Mouse (Mus musculus): ENCODE data around the gene Cplx3.

The Cplx3 gene

DNA sequence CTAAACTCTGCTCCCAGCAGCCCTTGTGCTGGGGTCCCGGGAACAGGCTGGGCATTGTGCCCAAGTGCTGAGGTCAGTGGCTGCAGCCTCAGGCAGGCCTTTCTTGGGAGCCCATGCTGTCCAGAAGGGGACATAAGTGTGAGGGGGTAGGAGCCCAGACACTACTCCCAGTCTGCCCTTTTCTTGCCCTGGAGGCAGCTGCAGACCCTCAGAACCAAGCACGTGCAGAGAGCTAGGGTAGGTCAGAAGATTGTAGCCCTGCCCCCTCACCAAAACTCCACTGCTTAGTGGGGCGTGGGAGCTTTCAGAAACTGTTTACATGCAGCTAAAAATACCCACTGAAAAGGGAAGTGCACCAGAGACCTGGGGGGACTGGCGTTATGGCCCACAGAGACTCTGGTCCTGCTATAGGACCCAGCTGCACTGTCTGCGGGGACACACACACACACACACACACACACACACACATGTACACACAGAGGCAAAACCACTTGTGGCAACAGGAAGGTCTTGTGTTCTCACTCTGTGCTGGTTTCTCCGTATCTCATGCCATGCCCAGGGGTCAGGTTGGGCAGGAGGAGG is 31.8 kb upstream of the Cplx3 start:
- DNase-seq = peak; percentile 83

DNA sequence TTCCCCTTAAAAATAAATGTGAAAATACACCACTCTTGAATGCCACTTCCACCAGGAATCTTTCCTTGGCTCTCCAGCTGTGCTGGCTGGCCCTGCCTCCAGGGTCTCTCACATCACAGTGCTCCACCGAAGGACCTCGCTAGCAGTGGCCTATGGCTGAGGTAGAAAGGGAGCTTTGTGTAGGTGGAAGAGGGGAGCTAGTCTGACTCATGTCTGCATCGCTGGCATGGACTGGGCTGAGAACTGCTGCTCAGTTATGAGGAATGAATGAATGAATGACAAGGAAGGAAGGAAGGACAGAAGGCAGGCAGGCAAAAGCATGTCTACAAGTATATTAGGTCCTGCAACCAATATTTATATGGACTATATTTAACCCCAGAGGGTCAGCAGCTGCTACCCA is 31.2 kb upstream of the Cplx3 start:
- no peak for DNase-seq

DNA sequence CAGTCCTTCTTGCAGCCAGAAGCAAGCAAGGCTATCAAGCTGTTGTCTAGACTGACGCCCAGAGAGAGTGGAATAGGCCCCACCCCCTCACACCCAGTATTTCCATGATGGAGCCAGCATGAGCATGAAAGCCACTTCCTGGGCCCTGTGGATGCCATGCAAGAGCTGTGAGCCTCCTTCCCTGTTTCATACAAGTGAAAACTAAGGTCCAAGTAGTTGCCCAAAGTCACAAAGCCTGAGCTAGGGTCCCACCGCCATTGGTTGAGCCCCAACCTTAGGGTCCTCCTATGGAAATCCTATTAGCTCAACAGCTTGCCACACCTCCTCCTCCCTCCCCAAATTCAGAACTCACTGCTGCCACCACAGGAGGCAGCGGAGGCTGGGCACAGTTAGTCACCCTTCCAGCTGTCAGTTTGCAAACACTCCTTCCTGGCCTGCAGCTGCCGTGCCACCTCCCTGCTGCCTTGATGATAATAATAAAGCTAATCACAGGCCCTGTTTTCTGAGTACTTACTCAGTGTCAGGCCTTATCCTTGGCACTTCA is 27.5 kb upstream of the Cplx3 start:
- DNase-seq = no peak

DNA sequence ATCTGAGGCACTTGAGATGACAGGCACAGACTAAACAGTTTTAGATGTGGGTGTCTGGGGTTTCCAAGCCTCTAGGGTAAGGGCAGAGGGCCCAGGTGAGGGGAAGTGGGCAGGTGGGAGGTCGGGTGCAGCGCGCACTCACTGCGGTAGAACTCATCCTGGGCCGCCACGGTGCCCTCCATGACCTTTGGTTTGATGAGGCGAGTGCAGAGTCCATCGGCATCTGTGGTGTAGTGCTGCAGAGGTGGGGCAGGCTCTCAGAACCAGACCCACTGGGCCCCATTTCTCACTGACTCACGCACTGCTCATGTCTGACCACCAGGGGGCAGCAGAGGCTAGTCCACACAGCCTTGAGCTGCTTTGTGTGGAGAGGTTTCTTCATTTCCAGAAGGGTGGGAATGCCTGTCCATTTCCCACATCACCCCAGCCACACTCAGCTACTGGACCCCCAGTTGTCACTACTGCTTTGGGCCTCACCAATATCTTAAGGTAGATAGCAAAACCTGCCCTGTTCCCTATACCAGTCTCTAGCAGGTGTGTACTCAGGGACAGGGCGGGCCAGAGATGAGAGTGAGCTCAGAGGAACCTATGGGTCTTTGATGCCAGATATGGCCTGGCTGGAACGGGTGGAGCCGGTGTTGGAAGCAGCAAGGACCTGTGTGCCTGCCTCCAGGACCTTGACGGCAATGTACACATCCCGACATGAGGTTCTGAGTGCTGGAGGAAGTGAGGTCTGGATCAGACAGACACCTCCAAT is 23.2 kb upstream of the Cplx3 start:
- peak; percentile 88 for DNase-seq

DNA sequence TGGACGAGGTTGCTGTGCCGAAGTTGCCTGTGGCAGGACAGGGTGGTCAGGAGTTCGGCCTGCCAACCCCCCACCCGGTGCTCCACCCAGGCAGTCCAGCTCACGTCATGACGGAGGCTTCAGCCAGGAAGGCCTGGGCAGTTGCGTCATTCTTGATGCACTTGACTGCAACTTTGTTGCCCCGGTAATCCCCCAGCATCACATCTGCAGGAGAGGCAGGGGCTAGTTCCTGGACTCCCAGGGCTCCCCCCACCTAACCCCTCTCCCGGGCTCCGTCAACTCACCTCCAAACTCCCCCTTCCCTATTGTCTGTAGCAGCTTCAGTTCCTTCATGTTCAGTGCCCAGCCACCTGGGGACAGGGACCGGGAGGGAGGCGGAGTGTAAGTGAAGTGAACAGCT is 22.6 kb upstream of the Cplx3 start:
- DNase-seq = no peak

DNA sequence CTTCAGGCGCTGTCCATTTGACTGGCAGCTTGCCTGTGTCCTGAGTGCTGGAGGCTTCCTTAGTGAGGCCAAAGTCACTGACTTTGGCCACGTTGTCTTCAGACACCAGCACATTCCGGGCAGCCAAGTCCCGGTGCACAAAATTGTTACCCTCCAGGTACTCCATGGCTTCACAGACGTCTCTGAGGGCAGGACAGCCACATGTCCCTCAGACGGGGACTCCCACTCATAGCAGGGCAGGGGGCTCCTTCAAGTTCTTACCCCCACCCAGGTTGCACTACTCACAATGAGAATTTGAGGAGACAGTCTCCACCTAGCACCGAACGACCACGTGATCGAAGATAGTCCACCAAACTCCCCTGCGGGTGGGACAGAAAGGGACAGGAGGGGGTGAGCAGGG is 21.8 kb upstream of the Cplx3 start:
- DNase-seq = no peak

DNA sequence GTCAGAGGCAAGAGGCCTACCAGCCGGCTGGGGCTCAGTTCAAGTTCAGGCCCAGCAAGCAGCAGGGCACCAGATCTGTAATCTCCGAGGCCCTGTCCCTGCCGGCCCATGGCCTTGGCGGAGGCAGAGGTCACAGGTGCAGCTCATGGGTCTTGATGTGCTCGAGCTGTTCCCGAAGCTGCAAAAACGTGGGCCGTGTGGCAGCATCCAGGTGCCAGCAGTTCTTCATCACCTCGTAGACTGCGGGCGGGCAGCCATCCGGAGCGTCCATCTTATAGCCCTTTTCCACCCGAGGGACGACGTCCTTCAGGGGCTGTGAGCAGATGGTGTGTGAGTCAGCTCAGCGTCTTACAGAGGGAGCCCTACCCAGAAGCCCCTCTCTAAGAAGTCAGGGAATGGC is 21.1 kb upstream of the Cplx3 start:
- DNase-seq = no peak

DNA sequence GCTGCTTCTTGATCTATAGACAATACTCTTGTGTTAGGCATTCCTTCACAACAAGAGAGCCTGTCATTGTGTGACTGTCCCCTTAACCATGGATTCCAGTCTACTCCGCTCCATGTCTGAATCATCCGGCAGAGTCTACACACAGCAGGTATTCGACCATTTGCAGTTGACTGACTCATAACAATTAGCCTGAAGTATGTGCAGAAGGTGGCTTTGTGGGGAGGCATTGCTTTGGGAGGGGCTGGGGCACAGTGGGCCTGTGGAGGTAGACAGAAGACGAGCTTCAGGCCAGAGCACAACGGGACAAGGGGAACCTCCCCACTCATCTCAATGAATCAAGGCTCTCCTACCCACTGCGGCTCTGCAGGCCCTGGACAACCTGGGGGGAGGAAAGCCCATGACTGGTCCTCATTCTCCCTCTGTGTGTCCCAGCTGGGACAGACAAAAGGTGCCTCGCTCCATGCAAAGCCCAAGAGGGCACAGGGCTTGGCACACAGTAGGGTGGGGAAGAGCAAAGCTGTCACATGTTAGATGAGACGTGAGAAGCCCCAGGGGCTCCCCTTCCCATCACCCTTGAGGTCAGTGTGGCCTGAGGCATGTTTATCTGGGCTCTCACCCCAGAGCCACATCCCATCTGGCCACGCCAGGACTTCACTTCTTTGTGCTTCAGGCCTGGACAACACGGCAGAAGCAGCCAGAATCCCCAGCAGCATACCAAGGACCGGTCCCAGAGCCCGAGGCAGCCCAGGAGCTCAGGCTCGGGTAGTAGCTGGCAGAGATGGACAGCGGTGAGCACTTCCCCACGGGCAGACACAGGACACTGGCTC is 19.8 kb upstream of the Cplx3 start:
- no peak for DNase-seq

DNA sequence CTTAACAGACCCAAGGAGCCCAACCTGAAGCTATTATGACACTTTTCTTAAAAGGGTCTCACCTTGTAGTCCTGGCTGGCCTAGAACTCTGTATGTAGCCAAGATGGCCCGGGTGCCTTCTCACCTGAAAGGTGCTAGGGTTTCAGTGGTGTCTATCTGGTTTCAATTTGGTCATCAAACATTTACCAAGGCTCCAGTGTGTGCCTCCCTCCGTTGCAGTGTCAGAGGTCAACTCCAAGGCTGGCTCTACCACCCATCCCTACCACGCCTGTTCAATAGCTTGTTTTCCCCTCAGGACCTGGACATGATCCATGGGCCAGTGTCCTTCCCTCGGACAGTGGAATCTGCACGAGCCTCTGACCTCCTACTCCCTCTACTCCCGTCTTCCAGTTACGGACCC is 18.2 kb upstream of the Cplx3 start:
- no peak for DNase-seq

DNA sequence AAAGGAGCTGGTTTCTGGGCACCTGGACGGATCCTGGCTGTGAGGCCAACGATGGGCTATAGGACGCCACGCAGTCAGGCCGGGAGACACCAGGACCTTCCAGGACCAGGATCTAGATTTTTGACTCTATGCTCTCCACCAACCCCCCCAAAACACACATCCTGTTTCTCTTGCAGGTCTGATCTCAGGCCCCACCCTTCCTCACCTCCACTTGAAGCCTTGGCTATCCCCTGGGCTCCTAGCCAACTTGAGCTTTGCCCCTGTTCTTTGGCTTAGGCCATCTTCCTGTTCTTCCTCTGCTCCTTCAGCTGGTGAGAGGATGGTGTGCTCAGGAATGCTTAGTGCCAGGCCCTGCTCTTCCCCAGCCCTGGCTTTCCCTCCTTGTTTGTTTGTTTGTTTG is 14.6 kb upstream of the Cplx3 start, which contains the start of gene Lman1l:
Gene Lman1l, minus strand, starts transcription at position 101 of the 400 bp plus-strand sequence.
- no peak for DNase-seq

DNA sequence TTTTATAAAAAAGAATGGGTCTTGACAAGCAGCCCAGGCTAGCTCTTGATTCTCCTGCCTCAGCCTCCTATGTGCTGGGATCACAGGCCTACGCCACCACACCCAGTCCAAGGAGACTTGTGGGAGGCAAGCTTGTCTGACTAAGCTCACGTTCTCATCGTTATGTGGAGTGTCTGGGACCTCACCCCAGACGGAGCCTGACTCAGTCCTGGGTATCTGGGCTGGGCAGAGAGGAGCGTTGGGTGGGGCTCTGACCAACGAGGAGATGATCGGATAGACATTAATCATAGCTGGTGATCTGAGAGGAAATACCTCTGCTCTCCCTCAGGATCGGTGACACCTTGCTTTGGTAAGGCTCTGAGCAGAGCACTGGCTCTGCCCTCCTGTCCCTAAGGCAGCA is 12.8 kb upstream of the Cplx3 start:
- DNase-seq = no peak

DNA sequence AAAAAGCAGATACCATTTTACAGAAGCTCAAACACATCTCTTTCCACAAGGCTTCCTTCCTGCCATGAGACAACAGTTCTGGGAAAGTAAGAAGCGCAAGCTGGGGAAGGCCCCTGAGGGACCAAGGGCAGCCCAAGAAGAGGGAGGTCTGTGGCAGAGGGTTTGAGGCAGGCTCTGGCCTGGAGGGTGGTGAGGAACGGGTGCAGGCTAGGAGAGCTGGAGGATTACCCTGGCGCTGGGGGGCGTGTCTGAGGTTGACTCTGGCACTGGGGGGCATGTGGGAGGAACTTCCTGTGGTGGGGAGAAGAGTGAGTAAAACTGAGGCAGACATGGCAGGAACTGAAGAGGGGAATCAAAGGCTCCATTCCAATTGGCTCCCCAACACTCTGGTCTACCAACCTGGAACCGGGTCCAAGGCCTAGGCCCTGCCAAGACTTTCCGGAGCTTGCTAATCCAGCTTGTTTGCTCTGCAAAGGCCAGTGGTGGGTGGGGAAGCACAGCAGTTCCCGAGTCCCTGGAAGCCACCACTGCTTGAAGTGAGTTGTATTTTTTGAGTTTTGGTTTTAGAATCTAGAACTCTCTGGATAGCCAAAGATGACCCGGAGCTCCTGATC is 11.6 kb upstream of the Cplx3 start:
- DNase-seq = no peak

DNA sequence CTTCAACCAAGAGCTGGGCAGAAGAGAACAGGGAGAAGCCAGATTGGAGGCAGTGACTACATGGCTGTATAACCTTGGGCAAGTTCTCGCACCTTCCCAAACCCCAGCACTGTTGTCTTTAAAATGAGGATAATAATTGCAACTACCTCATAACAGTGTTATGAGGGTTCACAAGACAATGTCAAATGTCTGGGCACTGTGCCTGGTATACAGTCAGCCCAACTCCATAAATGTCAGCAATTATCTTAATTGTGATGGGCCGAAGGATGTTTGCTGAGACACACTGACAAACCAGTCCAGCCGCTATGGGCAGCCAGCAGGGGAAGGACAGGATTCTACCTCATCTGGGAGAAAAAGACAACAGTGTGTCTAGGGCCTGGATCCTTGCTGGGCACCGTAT is 8.7 kb upstream of the Cplx3 start:
- no peak for DNase-seq

DNA sequence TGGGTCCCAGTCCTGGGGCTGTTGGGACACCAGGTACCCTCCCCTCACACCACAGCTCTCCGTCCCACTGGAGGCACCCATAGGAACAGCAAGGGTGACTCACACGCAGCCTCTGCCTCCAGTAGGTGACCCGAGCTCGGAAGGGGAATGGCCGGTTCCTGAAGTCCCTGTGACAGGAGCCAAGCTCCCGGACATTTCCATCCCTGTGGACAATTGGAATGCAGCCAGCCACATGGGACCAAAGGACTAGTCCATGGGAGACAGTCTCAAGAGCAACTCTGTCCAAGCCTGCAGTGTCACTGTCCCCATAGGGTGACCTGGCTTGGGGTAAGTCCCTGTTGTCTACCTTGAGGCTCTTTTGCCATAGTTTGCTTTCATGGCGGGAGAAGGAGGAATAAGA is 7.9 kb upstream of the Cplx3 start:
- DNase-seq = no peak

DNA sequence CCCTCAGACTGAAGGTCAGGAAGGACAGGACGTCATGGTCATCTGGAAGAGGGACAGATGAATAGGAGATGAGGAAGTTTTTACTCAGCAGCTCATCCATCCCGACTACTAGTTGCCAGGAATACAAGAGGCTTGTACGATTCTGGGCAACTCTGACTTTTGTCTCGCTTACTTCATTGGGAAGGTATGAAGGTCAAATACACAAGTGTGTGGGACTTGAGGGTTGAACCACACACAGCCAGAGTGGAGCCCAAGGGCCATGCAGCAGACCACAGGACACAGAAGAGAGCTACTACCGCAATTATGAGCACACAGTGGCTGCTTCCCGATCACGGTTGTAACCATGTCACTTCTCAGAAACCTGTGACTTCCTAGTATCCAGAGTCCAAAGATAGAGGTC is 6.5 kb upstream of the Cplx3 start:
- DNase-seq = no peak

DNA sequence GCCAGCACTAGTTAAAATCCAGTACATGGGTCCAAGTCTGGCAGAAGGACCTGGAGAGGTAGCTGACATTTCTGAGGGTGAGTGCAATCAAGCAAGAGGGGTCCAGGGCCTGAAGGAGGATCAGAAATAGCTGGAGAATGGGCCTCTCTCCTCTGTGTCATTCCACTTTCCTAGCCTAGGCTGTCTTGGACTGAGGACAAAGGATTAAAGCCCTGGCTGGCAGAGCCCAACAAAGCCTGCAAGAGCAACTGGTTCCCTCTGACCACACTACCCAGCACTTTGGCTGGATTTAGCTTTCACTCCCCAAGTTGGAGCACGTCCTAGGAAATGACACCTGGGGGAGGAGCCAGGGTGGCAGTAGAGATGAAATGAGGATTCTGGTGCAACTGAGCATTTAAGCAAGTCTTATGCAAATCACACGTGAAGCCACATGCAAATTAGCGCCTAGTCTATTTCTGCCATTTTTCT is 4.3 kb upstream of the Cplx3 start:
- no peak for DNase-seq

DNA sequence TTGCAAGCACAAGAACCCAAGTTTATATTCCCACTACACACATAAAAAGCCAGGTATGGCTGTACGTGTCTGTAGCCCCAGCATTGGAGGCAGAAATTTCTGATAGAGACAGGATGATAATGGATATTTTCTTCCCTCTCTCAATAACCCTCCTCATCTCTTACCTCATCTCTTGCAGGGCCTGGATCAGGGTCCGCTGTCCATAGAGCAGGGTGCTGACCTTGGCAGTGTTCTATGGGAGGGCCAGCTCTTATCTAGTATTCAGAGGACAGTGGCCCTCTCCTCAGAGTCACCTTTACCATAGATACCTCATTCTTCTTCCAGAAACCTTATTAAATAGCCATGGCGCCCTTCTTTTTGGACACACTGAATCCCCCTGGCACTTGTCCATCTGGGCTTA is 3.7 kb upstream of the Cplx3 start:
- DNase-seq = no peak

DNA sequence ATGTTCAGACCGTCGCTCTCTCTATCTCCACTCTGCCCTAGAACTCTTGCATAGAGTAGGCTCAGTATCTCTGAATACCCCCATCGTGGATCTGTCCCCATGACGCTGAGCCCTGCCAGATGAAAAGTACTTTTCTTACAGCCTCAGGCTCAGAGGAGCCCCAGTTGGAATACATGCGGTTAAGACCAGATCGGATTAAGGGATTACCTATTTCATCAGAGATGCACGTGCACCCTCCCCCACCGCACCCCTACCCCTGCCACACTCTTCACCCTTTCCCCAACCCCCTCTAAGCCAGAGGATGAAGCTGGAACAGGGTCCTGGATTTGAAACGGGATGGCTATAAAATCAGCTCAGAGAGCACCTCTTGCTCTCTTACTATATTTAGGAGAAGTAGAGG is 578 bp downstream of the Cplx3 start:
- no peak for DNase-seq

DNA sequence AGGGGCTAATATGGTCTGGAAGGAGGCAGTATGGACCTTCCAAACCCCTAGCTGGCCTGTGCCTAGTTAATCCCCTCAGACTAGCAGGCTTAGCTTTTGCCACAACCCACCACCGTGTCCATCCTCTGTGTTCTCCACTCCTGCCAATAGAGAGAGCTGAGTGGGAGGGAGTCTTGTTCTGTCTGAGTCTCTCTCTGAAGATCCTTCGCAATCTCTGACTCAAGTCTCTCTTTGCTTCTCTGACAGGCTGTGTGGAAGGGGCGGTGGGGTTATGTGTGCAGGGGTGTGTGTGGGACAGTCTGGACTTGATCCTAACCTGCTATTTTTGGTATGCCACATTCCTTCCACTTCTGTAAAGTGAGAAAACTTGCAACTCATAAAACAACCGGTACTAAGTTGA is 1.2 kb downstream of the Cplx3 start:
- DNase-seq = no peak

DNA sequence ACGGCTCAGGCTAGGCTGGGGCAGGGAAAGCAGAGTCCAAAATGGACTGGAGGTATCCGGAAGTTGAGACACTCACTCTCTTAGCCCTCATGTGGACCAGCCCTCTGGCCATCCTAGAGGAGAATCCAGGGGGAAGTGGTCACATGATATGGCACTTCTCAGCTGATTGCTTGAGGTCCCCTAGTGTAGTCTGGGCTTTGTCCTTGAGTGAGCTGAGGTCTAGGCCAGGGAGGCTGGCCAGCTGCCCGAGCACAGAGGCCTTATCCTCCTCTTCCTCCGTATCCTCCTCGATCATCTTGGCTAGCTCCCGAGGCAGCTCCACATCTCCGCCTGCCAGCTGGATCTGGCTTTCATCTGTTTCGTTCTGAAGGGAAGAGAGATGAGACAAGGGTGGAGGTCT is 4.0 kb downstream of the Cplx3 start:
- no peak for DNase-seq

DNA sequence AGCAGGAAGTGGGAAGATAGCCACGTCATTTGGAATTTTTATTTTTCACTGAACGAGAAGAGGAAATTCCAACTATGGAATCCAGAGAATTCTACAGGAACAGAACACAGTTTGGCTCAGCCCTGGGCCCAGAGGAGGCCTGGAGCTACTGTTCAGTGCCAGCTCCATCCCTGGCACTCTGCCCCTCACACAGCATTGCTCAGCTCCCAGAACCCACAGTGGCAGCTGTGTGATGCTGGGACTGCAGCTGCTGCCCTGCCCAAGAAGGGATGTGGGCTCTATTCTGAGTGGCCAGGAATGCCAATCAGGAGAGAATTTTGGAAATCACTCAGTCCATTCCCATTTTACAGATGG is 4.8 kb downstream of the Cplx3 start:
- DNase-seq = peak; percentile 23

DNA sequence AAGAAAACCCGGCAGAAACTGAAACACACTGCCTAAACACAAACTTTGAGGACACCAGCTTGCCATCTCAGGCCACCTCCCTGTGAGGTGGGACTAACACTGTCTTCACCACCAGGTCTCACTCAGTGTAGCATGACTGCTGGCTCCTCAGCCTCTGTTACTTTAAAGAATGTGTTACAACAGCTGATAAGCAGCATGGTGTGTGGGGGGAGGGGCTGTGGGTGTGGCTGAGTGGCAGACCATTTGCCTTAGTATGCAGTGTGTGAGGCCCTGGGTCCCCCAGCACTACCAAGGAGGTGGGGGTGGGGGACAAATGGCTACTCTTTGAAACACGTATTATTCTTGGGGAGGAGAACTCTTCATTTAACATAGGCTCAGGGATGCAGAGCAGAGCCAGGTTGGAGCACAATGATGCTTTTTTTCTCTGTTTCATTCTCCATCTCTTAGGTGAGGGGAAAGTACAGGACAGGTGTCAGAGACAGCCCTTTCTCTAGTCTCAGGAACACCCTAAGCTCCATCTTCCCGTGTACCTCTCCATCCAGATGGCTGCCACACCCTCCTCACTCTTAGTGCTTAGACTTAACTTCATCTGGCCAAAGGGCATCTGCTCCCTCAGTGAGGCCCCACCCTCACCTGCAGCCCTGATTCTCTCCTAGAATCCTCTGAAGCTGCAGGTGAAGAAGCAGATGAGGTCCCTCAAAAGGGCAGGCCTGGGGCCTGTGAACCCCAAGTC is 5.3 kb downstream of the Cplx3 start:
- peak; percentile 46 for DNase-seq

All from lung, postnatal 14 days (tissue).